Mouse (Mus musculus) kidney, embryonic 15.5 days (tissue): ENCODE measurements at regions not wholly inside any gene's neighbourhood (a gene's known extent, or its start where the extent isn't known, plus 50 kb on each side); places are given as distances from the start of the nearest gene placed in this dataset.

ENCODE experiments used
- ATAC-seq: fragments of 200-750 bp; cut with Nextera tagmentation; replicated peaks from 2 replicates; pipeline ENCODE4 v1.8.0; 2017; ENCODE audit warnings: moderate TSS enrichment; ENCODE audit not compliant: low FRiP score
- H3K27ac ChIP-seq: fragments of 300-500 bp; sonication (generic); 2 replicates; pipeline ENCODE4 v1.5.1; 2015; ENCODE audit warnings: mild to moderate bottlenecking, inconsistent platforms
- H3K27me3 ChIP-seq: fragments of 300-500 bp; sonication (generic); 2 replicates; pipeline ENCODE4 v1.6.1; 2015; ENCODE audit warnings: inconsistent platforms
- H3K36me3 ChIP-seq: fragments of 300-500 bp; sonication (generic); 2 replicates; pipeline ENCODE4 v1.6.1; 2015; ENCODE audit warnings: inconsistent platforms
- H3K4me1 ChIP-seq: fragments of 300-500 bp; sonication (generic); 2 replicates; pipeline ENCODE4 v1.6.1; 2015; ENCODE audit warnings: inconsistent platforms
- H3K4me2 ChIP-seq: fragments of 300-500 bp; sonication (generic); 2 replicates; pipeline ENCODE4 v1.6.1; 2015; ENCODE audit warnings: moderate library complexity, mild to moderate bottlenecking, inconsistent platforms
- H3K4me3 ChIP-seq: fragments of 300-500 bp; sonication (generic); replicated peaks from 2 replicates; pipeline ENCODE4 v1.5.1; 2015; ENCODE audit warnings: mild to moderate bottlenecking, inconsistent platforms
- H3K9ac ChIP-seq: fragments of 300-500 bp; sonication (generic); 2 replicates; pipeline ENCODE4 v1.6.1; 2015; ENCODE audit warnings: mild to moderate bottlenecking, inconsistent platforms
- H3K9me3 ChIP-seq: fragments of 300-500 bp; sonication (generic); replicated peaks from 2 replicates; pipeline ENCODE4 v1.6.1; 2016; ENCODE audit warnings: inconsistent platforms
- WGBS: fragments of 180-500 bp; shearing (Covaris S2); methylation state at CpG from one replicate; pipeline ENCODE4 v1.1.7; 2015; ENCODE audit warnings: mixed read lengths; 5-methylcytosine and 5-hydroxymethylcytosine counted together

GRCm38 (mm10) chr19:44651605-44652004 lies 89.0 kb downstream of the Hif1an start:
- H3K27me3 ChIP-seq: peaks cover 57% of the 10 kb centered on the region
- peak; percentile 49; the same call in 1 of the 2 replicates for ATAC-seq

GRCm38 (mm10) chr19:44655719-44656118 lies 93.1 kb downstream of the Hif1an start:
- peaks cover 52% of the 10 kb centered on the region for H3K27me3 ChIP-seq
- 3% methylated on average over 6 of the region's 6 CpGs for WGBS
- H3K4me1 ChIP-seq: peaks cover 32% of the 10 kb centered on the region
- H3K27ac ChIP-seq: 0 out of 2 replicates have a peak overlapping the region, but pooled peaks have one; percentile 22
- ATAC-seq: peak; percentile 63; the same call in 1 of the 2 replicates
- H3K4me2 ChIP-seq: peak overlapping the region; percentile 20; the same call in 1 of the 2 replicates
- H3K4me3 ChIP-seq: no peak overlapping the region
- H3K9ac ChIP-seq: no peak overlapping the region
- H3K9me3 ChIP-seq: no peaks in the 10 kb centered on the region
- no peaks in the 10 kb centered on the region for H3K36me3 ChIP-seq

More at GRCm38 (mm10) chr19:44651605-44652004, 89.0 kb downstream of the Hif1an start:
- Histone ChIP-seq H3K9me3 (no peaks in the 10 kb centered on the region), H3K4me1 (peaks cover 32% of the 10 kb centered on the region), H3K4me2 (no peak overlapping the region), H3K27ac (no peak overlapping the region), H3K9ac (no peak overlapping the region), H3K36me3 (no peaks in the 10 kb centered on the region), H3K4me3 (no peak overlapping the region)
- 14% methylated on average over 4 of the region's 4 CpGs for WGBS

GRCm38 (mm10) chr19:44659316-44659715 lies 96.5 kb upstream of the Pax2 start:
- Histone ChIP-seq H3K27me3 (peaks cover 46% of the 10 kb centered on the region), H3K4me1 (peaks cover 28% of the 10 kb centered on the region), H3K9ac (no peak overlapping the region), H3K9me3 (no peaks in the 10 kb centered on the region), H3K4me3 (no peak overlapping the region), H3K4me2 (no peak overlapping the region), H3K36me3 (no peaks in the 10 kb centered on the region), H3K27ac (0 out of 2 replicates have a peak overlapping the region, but pooled peaks have one; percentile 27)
- peak; percentile 44; the same call in 1 of the 2 replicates for ATAC-seq
- 13% methylated on average over 10 of the region's 10 CpGs for WGBS

- peak overlapping the region; percentile 46 for H3K4me3 ChIP-seq
- H3K4me1 ChIP-seq: peaks cover 56% of the 10 kb centered on the region
- no peaks in the 10 kb centered on the region for H3K36me3 ChIP-seq
- H3K9me3 ChIP-seq: no peaks in the 10 kb centered on the region
- H3K27me3 ChIP-seq: peaks cover 70% of the 10 kb centered on the region
- WGBS: under 1% methylated on average over 14 of the region's 14 CpGs
- no peak overlapping the region for H3K9ac ChIP-seq
- H3K4me2 ChIP-seq: peak overlapping the region; percentile 83
- peak; percentile 68 for ATAC-seq
- peak overlapping the region; percentile 91 for H3K27ac ChIP-seq
Measured at GRCm38 (mm10) chr19:44669535-44669958, 86.3 kb upstream of the Pax2 start.

GRCm38 (mm10) chr19:44674621-44675245 lies 81.1 kb upstream of the Pax2 start:
- Histone ChIP-seq H3K27me3 (peaks cover 87% of the 10 kb centered on the region), H3K9me3 (no peaks in the 10 kb centered on the region), H3K36me3 (no peaks in the 10 kb centered on the region), H3K27ac (no peak overlapping the region), H3K9ac (no peak overlapping the region), H3K4me1 (peaks cover 68% of the 10 kb centered on the region), H3K4me3 (peak overlapping the region; percentile 31), H3K4me2 (peak overlapping the region; percentile 54)
- no peak for ATAC-seq
- WGBS: 7% methylated on average over 45 of the region's 45 CpGs

- Histone ChIP-seq H3K27me3 (peaks cover 92% of the 10 kb centered on the region), H3K4me1 (peaks cover 61% of the 10 kb centered on the region), H3K36me3 (no peaks in the 10 kb centered on the region), H3K9me3 (no peaks in the 10 kb centered on the region), H3K4me3 (no peak overlapping the region), H3K9ac (no peak overlapping the region), H3K27ac (no peak overlapping the region), H3K4me2 (peak overlapping the region; percentile 17)
- WGBS: 4% methylated on average over 12 of the region's 12 CpGs
- 0 out of 2 replicates have a peak, but pooled peaks have one; percentile 20 for ATAC-seq
Measured at GRCm38 (mm10) chr19:44676555-44677120, 79.2 kb upstream of the Pax2 start.

- H3K9ac ChIP-seq: no peak overlapping the region
- peaks cover 55% of the 10 kb centered on the region for H3K4me1 ChIP-seq
- WGBS: 26% methylated on average over 8 of the region's 8 CpGs
- H3K36me3 ChIP-seq: no peaks in the 10 kb centered on the region
- no peak overlapping the region for H3K4me3 ChIP-seq
- H3K27ac ChIP-seq: peak overlapping the region; percentile 13; the same call in 1 of the 2 replicates
- 0 out of 2 replicates have a peak overlapping the region, but pooled peaks have one; percentile 17 for H3K4me2 ChIP-seq
- peak; percentile 83 for ATAC-seq
- H3K9me3 ChIP-seq: no peaks in the 10 kb centered on the region
- peaks cover 92% of the 10 kb centered on the region for H3K27me3 ChIP-seq
Measured at GRCm38 (mm10) chr19:44677295-44677694, 78.5 kb upstream of the Pax2 start.

GRCm38 (mm10) chr19:44678686-44679085 lies 77.2 kb upstream of the Pax2 start:
- 83% methylated on average over 1 of the region's 1 CpGs for WGBS
- no peaks in the 10 kb centered on the region for H3K9me3 ChIP-seq
- no peak for ATAC-seq
- no peak overlapping the region for H3K9ac ChIP-seq
- H3K4me3 ChIP-seq: no peak overlapping the region
- no peak overlapping the region for H3K27ac ChIP-seq
- peaks cover 92% of the 10 kb centered on the region for H3K27me3 ChIP-seq
- no peaks in the 10 kb centered on the region for H3K36me3 ChIP-seq
- H3K4me1 ChIP-seq: peaks cover 61% of the 10 kb centered on the region
- H3K4me2 ChIP-seq: no peak overlapping the region

GRCm38 (mm10) chr19:44681675-44682074 lies 74.2 kb upstream of the Pax2 start:
- no peak for ATAC-seq
- Histone ChIP-seq H3K27ac (no peak overlapping the region), H3K36me3 (no peaks in the 10 kb centered on the region), H3K4me3 (no peak overlapping the region), H3K9ac (no peak overlapping the region), H3K9me3 (no peaks in the 10 kb centered on the region), H3K4me1 (peaks cover 45% of the 10 kb centered on the region), H3K27me3 (peaks cover 90% of the 10 kb centered on the region), H3K4me2 (no peak overlapping the region)
- 30% methylated on average over 8 of the region's 8 CpGs for WGBS

GRCm38 (mm10) chr19:44683191-44683590 lies 72.7 kb upstream of the Pax2 start:
- Histone ChIP-seq H3K4me1 (peaks cover 29% of the 10 kb centered on the region), H3K27me3 (peaks cover 85% of the 10 kb centered on the region), H3K4me3 (no peak overlapping the region), H3K27ac (no peak overlapping the region), H3K9me3 (no peaks in the 10 kb centered on the region), H3K4me2 (peak overlapping the region; percentile 73), H3K9ac (no peak overlapping the region), H3K36me3 (no peaks in the 10 kb centered on the region)
- WGBS: 6% methylated on average over 12 of the region's 12 CpGs
- ATAC-seq: no peak

GRCm38 (mm10) chr19:44684061-44684514 lies 71.8 kb upstream of the Pax2 start:
- ATAC-seq: peak; percentile 46; the same call in 1 of the 2 replicates
- H3K36me3 ChIP-seq: no peaks in the 10 kb centered on the region
- H3K4me3 ChIP-seq: peak overlapping the region; percentile 44
- H3K27ac ChIP-seq: no peak overlapping the region
- 0 out of 2 replicates have a peak overlapping the region, but pooled peaks have one; percentile 12 for H3K9ac ChIP-seq
- H3K4me1 ChIP-seq: peaks cover 29% of the 10 kb centered on the region
- H3K9me3 ChIP-seq: no peaks in the 10 kb centered on the region
- H3K4me2 ChIP-seq: peak overlapping the region; percentile 73
- peaks cover 91% of the 10 kb centered on the region for H3K27me3 ChIP-seq
- under 1% methylated on average over 48 of the region's 48 CpGs for WGBS

GRCm38 (mm10) chr19:44686061-44686460 lies 69.8 kb upstream of the Pax2 start:
- peaks cover 82% of the 10 kb centered on the region for H3K27me3 ChIP-seq

More at GRCm38 (mm10) chr19:44686061-44686460, 69.8 kb upstream of the Pax2 start:
- 50% methylated on average over 7 of the region's 7 CpGs for WGBS
- no peak for ATAC-seq
- H3K9ac ChIP-seq: no peak overlapping the region
- H3K9me3 ChIP-seq: no peaks in the 10 kb centered on the region
- no peaks in the 10 kb centered on the region for H3K36me3 ChIP-seq
- no peak overlapping the region for H3K4me3 ChIP-seq
- H3K4me2 ChIP-seq: no peak overlapping the region
- peaks cover 20% of the 10 kb centered on the region for H3K4me1 ChIP-seq
- no peak overlapping the region for H3K27ac ChIP-seq
